Mouse (Mus musculus) testis, adult 2 months (tissue): Measurements from ENCODE around the gene Gmppb. TPM values are rescaled to one million over a fixed set of nuclear protein-coding genes. Genes with fewer than 3 reads are reported as not detected.

ENCODE experiments used
- H3K27ac ChIP-seq: fragments of 200-500 bp; 2 replicates; pipeline ENCODE4 v1.5.1; 2012; ENCODE audit warnings: low read depth, low read length; ENCODE audit not compliant: control insufficient read depth, insufficient read depth
- H3K27me3 ChIP-seq: fragments of 200-500 bp; 2 replicates; pipeline ENCODE4 v1.6.1; 2012; ENCODE audit warnings: mild to moderate bottlenecking, low read length, moderate library complexity; ENCODE audit not compliant: control insufficient read depth, insufficient read depth
- H3K36me3 ChIP-seq: fragments of 200-500 bp; 2 replicates; pipeline ENCODE4 v1.6.1; 2012; ENCODE audit warnings: mild to moderate bottlenecking, low read length; ENCODE audit not compliant: control insufficient read depth, insufficient read depth
- H3K4me1 ChIP-seq: fragments of 200-500 bp; 2 replicates; pipeline ENCODE4 v1.6.1; 2012; ENCODE audit warnings: low read length; ENCODE audit not compliant: control insufficient read depth, insufficient read depth
- H3K4me3 ChIP-seq: fragments of 200-500 bp; 2 replicates; pipeline ENCODE4 v1.5.1; 2012; ENCODE audit warnings: low read depth, mild to moderate bottlenecking, low read length, moderate library complexity, mixed read lengths; ENCODE audit not compliant: control insufficient read depth
- CTCF ChIP-seq: fragments of 200-500 bp; IDR thresholded peaks from 2 replicates; pipeline ENCODE4 v1.5.1; 2012; ENCODE audit warnings: low read depth, mild to moderate bottlenecking, inconsistent platforms, low read length, moderate library complexity; ENCODE audit not compliant: control insufficient read depth, insufficient read depth, insufficient replicate concordance
- POLR2A ChIP-seq: fragments of 200-500 bp; IDR thresholded peaks from 2 replicates; pipeline ENCODE4 v1.6.1; 2012; ENCODE audit warnings: low read depth, mild to moderate bottlenecking, inconsistent platforms, low read length, moderate library complexity; ENCODE audit not compliant: control insufficient read depth
- polyA plus RNA-seq: library from polyadenylated mRNA; depleted of rRNA; stranded (reverse); fragments of >200 nt; gene quantifications from 2 replicates; pipeline ENCODE4 v1.2.3, GENCODE M21; 2012

Gmppb gene
- polyA plus RNA-seq, 1 experiment = 21.6 TPM

- H3K4me3 ChIP-seq = no peak overlapping the region
- TF ChIP-seq CTCF (no peak), POLR2A (no peak)
- no peaks in the 10 kb centered on the region for H3K27me3 ChIP-seq
- H3K36me3 ChIP-seq = no peaks in the 10 kb centered on the region
- no peaks in the 10 kb centered on the region for H3K4me1 ChIP-seq
- H3K27ac ChIP-seq = no peak overlapping the region
Observed at GRCm38 (mm10) chr9:108017127-108017526, 31.9 kb upstream of the Gmppb start.

- H3K27me3 ChIP-seq = no peaks in the 10 kb centered on the region
- peaks cover 2% of the 10 kb centered on the region; the same call in 1 of the 2 replicates for H3K36me3 ChIP-seq
- no peak for TF ChIP-seq POLR2A
- no peak for TF ChIP-seq CTCF
- no peak overlapping the region for H3K4me3 ChIP-seq
- H3K4me1 ChIP-seq = no peaks in the 10 kb centered on the region
- no peak overlapping the region for H3K27ac ChIP-seq
Observed at GRCm38 (mm10) chr9:108020741-108021140, 28.3 kb upstream of the Gmppb start.

GRCm38 (mm10) chr9:108023216-108023615 lies 25.8 kb upstream of the Gmppb start:
- Histone ChIP-seq H3K27ac (no peak overlapping the region), H3K4me1 (no peaks in the 10 kb centered on the region), H3K36me3 (peaks cover 2% of the 10 kb centered on the region; the same call in 1 of the 2 replicates), H3K27me3 (no peaks in the 10 kb centered on the region), H3K4me3 (no peak overlapping the region)
- TF ChIP-seq POLR2A = no peak
- TF ChIP-seq CTCF = no peak

- no peak for TF ChIP-seq CTCF
- TF ChIP-seq POLR2A = no peak
- Histone ChIP-seq H3K4me3 (no peak overlapping the region), H3K36me3 (peaks cover 2% of the 10 kb centered on the region; the same call in 1 of the 2 replicates), H3K27ac (no peak overlapping the region), H3K4me1 (no peaks in the 10 kb centered on the region), H3K27me3 (no peaks in the 10 kb centered on the region)
Observed at GRCm38 (mm10) chr9:108026584-108026983, 22.5 kb upstream of the Gmppb start.

- TF ChIP-seq POLR2A = no peak
- no peak for TF ChIP-seq CTCF
- H3K36me3 ChIP-seq = peaks cover 2% of the 10 kb centered on the region; the same call in 1 of the 2 replicates
- no peaks in the 10 kb centered on the region for H3K4me1 ChIP-seq
- no peak overlapping the region for H3K4me3 ChIP-seq
- no peak overlapping the region for H3K27ac ChIP-seq
- no peaks in the 10 kb centered on the region for H3K27me3 ChIP-seq
Observed at GRCm38 (mm10) chr9:108027867-108028266, 21.2 kb upstream of the Gmppb start.

- H3K27me3 ChIP-seq = no peaks in the 10 kb centered on the region
Observed at GRCm38 (mm10) chr9:108032126-108032525, 16.9 kb upstream of the Gmppb start.

GRCm38 (mm10) chr9:108035331-108036156 lies 13.5 kb upstream of the Gmppb start:
- TF ChIP-seq POLR2A (no peak), CTCF (no peak)
- H3K36me3 ChIP-seq = no peaks in the 10 kb centered on the region; the same call in 1 of the 2 replicates
- no peak overlapping the region for H3K27ac ChIP-seq
- no peak overlapping the region for H3K4me3 ChIP-seq
- no peaks in the 10 kb centered on the region for H3K4me1 ChIP-seq
- no peaks in the 10 kb centered on the region for H3K27me3 ChIP-seq

More at GRCm38 (mm10) chr9:108032126-108032525, 16.9 kb upstream of the Gmppb start:
- Histone ChIP-seq H3K27ac (no peak overlapping the region), H3K36me3 (no peaks in the 10 kb centered on the region; the same call in 1 of the 2 replicates), H3K4me3 (no peak overlapping the region), H3K4me1 (no peaks in the 10 kb centered on the region)
- TF ChIP-seq POLR2A (no peak), CTCF (no peak)
